Mouse (Mus musculus) heart, embryonic 13.5 days (tissue): ENCODE results near the gene Ranbp10. TPM values are rescaled to one million over a fixed set of nuclear protein-coding genes. Genes with fewer than 3 reads are reported as not detected.

ENCODE experiments used
- ATAC-seq: fragments of 200-750 bp; cut with Nextera tagmentation; 2 replicates; pipeline ENCODE4 v1.8.0; 2017; ENCODE audit warnings: moderate TSS enrichment; ENCODE audit not compliant: insufficient number of reproducible peaks, low FRiP score, low TSS enrichment; ENCODE audit errors: extremely low read depth
- H3K27ac ChIP-seq: fragments of 300-500 bp; sonication (generic); replicated peaks from 2 replicates; pipeline ENCODE4 v1.5.1; 2015; ENCODE audit warnings: moderate library complexity, mild to moderate bottlenecking, inconsistent platforms
- H3K27me3 ChIP-seq: fragments of 300-500 bp; sonication (generic); replicated peaks from 2 replicates; pipeline ENCODE4 v1.6.1; 2015; ENCODE audit warnings: mild to moderate bottlenecking, inconsistent platforms
- H3K36me3 ChIP-seq: fragments of 300-500 bp; sonication (generic); 2 replicates; pipeline ENCODE4 v1.6.1; 2015; ENCODE audit warnings: mild to moderate bottlenecking, inconsistent platforms
- H3K4me1 ChIP-seq: fragments of 300-500 bp; sonication (generic); 2 replicates; pipeline ENCODE4 v1.6.1; 2015; ENCODE audit warnings: inconsistent platforms
- H3K4me2 ChIP-seq: fragments of 300-500 bp; sonication (generic); 2 replicates; pipeline ENCODE4 v1.6.1; 2015; ENCODE audit warnings: inconsistent platforms, mild to moderate bottlenecking, moderate library complexity
- H3K4me3 ChIP-seq: fragments of 300-500 bp; sonication (generic); 2 replicates; pipeline ENCODE4 v1.5.1; 2015; ENCODE audit warnings: moderate library complexity, mild to moderate bottlenecking, inconsistent platforms
- H3K9ac ChIP-seq: fragments of 300-500 bp; sonication (generic); 2 replicates; pipeline ENCODE4 v1.6.1; 2015; ENCODE audit warnings: inconsistent platforms, mild to moderate bottlenecking, moderate library complexity
- H3K9me3 ChIP-seq: fragments of 300-500 bp; sonication (generic); 2 replicates; pipeline ENCODE4 v1.6.1; 2016; ENCODE audit warnings: inconsistent platforms
- WGBS: fragments of 180-500 bp; shearing (Covaris S2); methylation state at CpG from one replicate; pipeline ENCODE4 v1.1.7; 2015; ENCODE audit warnings: mixed read lengths; 5-methylcytosine and 5-hydroxymethylcytosine counted together
- polyA plus RNA-seq: library from polyadenylated mRNA; unstranded; fragments of >200 nt; fragmentation: Nextera tagmentation; extraction: Ambion mirVana; gene quantifications from 2 replicates; pipeline ENCODE4 v1.2.1, GENCODE M21; 2015

Ranbp10 gene
- polyA plus RNA-seq = 9.2 and 9.8 TPM in 2 replicates

DNA sequence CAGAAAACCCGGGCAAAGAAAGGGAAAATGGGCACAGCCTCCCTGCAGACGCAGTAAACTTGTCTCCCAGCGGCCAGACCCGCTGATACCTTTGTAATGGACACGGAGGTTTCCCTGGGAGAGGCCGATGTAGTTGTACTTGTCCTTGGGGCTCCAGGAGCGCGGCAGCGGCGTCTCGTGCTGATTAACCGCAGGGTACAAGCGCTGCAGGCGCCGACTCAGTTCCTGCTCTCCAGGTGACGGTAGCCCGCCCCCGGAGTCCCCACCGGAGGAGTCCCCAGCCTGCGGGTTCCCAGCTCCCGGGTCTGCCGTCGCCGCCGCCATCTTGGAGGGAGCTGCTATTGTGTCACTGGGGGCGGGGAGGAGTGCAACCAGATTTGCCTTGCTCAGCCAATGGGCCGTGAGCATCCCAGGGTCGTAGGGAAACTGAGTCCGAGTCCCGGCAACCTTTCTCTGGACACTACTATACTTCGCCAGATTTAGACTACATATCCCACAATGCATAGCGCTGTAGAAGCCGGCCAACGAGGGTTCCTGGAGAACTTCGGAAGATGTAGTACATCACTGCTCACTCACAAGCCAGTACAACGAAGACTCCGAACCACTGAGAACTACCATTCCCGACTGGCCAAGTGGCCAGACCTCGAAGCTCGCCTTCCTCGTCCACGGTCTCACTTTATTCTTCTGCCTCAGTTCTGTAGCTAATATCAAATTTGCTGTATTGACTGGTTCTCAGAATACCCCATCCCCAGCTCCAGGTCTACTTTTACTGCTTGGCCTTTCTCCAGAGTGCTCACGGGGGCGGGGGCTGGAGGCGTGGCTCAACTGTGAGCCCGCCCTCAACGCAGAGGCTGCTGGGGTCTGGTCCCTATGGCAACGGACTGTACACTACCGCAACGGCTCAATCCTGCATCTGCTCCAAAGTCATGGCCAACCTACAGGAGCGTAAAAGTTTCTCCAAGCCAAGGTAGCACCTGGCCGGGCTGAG, at the start of gene Ranbp10, which contains the start of gene Tsnaxip1:
TSS of gene Ranbp10 (minus strand) at position 490 of the 988 bp plus-strand sequence.
TSS of gene Tsnaxip1 (plus strand) at position 871 of the 988 bp plus-strand sequence.
- H3K9ac ChIP-seq = peak within 1 kb of the TSS; percentile 92
- no peaks in the 10 kb centered on the region; the same call in 1 of the 2 replicates for H3K27me3 ChIP-seq
- H3K27ac ChIP-seq = peak within 1 kb of the TSS; percentile 71
- H3K9me3 ChIP-seq = no peaks in the 10 kb centered on the region
- peak within 1 kb of the TSS; percentile 81 for H3K4me3 ChIP-seq
- peak within 1 kb of the TSS; percentile 97 for H3K4me2 ChIP-seq
- ATAC-seq = peak; percentile 96
- peaks cover 21% of the 10 kb centered on the region for H3K4me1 ChIP-seq
- H3K36me3 ChIP-seq = peaks cover 34% of the 10 kb centered on the region
- under 1% methylated on average over 52 of the region's 52 CpGs for WGBS

DNA sequence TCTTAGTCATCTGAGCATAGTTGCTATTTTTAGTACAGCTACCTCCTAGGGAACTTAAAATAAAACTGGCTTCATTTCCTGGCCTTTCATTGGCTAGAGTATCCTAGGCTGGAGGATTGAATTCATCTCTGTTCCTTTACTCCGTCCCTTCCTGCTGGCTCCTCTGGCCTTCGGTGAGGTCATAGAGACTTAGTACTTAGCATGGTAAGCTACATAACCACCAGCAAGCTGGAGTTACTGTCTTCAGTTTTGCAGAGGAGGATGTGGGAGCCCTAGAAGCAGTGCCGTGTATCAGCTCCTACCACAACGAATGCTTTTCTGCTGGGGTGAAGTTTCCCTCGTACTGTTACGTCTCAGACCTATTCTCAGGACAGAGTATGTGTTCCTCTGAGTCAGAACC, 47.2 kb upstream of the Ranbp10 start:
- H3K27ac ChIP-seq = peak overlapping the region; percentile 87
- peak overlapping the region; percentile 58 for H3K9ac ChIP-seq
- no peaks in the 10 kb centered on the region for H3K27me3 ChIP-seq
- peaks cover 81% of the 10 kb centered on the region for H3K36me3 ChIP-seq
- peaks cover 30% of the 10 kb centered on the region for H3K4me1 ChIP-seq
- peak; percentile 40; the same call in 1 of the 2 replicates for ATAC-seq
- H3K4me3 ChIP-seq = peak overlapping the region; percentile 28
- 55% methylated on average over 6 of the region's 6 CpGs for WGBS
- peak overlapping the region; percentile 56 for H3K4me2 ChIP-seq
- H3K9me3 ChIP-seq = no peaks in the 10 kb centered on the region

DNA sequence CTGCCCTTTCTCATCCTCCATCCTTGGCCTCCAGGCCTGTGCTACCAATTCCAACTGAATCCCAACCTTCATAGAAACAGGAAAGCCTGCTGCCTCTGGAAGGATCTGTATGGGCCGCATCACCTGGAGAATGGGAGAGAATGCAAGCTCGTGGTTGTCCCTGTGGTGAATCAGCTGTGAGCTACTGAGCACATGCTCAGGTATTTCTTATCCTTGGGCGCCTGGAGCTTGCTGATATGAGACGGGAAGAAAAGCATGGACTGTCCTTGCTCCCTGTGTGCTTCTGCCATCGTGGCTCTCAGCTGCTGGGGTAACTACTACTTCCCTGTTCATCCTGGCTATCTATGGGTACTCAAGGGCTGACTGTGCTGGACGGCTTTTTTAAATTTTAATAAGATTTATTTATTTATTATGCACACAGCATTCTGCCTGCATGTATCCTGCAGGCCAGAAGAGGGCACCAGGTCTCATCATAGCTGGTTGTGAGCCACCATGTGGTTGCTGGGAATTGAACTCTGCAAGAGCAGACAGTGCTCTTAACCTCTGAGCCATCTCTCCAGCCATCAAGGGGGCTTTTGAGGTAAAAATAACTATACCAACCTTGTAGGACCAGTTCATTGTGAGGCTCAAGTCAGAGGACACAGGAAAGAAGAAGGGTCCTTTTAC, 39.3 kb upstream of the Ranbp10 start:
- 66% methylated on average over 6 of the region's 6 CpGs for WGBS
- Histone ChIP-seq H3K27ac (no peak overlapping the region), H3K9me3 (no peaks in the 10 kb centered on the region), H3K4me1 (peaks cover 38% of the 10 kb centered on the region), H3K27me3 (no peaks in the 10 kb centered on the region), H3K4me2 (no peak overlapping the region), H3K4me3 (no peak overlapping the region), H3K36me3 (peaks cover 76% of the 10 kb centered on the region), H3K9ac (no peak overlapping the region)
- no peak for ATAC-seq

DNA sequence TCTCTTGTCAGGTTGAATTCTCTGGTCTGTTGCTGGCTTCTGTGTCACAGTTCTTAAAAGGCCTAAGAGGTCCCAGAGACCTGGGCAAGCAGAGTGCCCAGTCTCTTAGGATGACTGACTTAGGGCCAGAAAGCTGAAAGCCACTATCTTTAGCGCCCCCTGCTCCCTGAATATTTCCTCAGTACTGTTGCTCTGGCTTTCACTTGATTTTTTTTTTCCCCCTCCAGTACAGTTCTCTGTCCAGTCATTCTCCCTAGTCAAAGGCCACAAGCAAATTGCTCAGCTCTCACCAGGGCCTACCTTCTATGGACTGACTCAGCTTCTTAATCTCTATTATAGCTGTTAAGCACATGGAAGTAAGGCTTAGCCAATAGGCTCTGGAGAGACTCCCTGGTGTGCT, 34.8 kb upstream of the Ranbp10 start:
- Histone ChIP-seq H3K4me2 (peak overlapping the region; percentile 93), H3K36me3 (peaks cover 49% of the 10 kb centered on the region), H3K9me3 (no peaks in the 10 kb centered on the region), H3K4me3 (peak overlapping the region; percentile 100), H3K9ac (peak overlapping the region; percentile 96), H3K4me1 (peaks cover 61% of the 10 kb centered on the region), H3K27me3 (no peaks in the 10 kb centered on the region), H3K27ac (peak overlapping the region; percentile 95; the same call in 1 of the 2 replicates)
- 11% methylated on average over 1 of the region's 1 CpGs for WGBS
- no peak for ATAC-seq

DNA sequence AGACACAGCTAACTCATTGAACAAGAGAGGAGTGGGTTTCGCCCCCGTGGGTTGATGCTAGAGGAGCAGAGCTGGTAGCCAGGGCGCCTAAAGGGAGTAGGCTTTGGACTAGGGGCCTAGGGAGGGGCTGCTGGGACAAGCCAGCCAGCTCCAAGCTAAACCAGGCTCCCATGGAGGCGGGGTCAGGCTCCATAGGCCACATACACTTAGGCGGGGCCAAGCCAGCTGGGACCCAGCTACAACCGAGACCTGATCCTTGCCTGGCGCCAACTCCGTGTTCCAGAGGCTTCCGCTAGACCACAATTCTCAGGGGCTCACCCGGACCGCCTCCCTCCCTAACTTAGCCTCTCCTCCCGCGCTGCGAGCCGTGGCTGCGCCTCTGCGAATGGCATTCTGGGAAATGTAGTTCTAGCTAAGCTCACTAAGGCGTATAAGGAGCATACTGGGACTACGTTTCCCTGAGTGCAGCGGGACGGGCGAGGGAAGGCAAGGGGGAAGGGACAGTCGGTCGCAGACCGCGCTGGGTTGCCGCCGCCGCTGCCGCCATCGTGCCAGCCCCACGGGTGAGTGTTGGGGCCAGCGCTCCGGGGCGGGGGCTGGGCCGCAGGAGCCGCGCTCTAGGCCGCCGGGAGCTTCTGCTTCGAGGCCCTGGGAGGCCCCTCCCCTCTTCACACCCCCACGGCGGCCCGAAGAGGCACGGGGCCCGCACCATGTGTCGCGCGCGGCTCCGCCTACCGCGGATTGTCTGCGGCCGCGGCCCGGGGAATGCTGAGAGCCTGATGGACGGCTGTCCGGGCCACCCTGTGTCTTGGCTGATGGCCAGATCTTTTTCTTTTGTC, 33.2 kb upstream of the Ranbp10 start, which contains the start of gene Nutf2:
TSS of gene Nutf2 (plus strand) at position 438 of the 839 bp plus-strand sequence.
- Histone ChIP-seq H3K4me3 (peak within 1 kb of the TSS; percentile 100), H3K27ac (peak within 1 kb of the TSS; percentile 95), H3K9ac (peak within 1 kb of the TSS; percentile 96), H3K9me3 (no peaks in the 10 kb centered on the region), H3K4me2 (peak within 1 kb of the TSS; percentile 93), H3K27me3 (no peaks in the 10 kb centered on the region), H3K36me3 (peaks cover 39% of the 10 kb centered on the region), H3K4me1 (peaks cover 72% of the 10 kb centered on the region)
- peak; percentile 95 for ATAC-seq
- WGBS = under 1% methylated on average over 57 of the region's 59 CpGs

DNA sequence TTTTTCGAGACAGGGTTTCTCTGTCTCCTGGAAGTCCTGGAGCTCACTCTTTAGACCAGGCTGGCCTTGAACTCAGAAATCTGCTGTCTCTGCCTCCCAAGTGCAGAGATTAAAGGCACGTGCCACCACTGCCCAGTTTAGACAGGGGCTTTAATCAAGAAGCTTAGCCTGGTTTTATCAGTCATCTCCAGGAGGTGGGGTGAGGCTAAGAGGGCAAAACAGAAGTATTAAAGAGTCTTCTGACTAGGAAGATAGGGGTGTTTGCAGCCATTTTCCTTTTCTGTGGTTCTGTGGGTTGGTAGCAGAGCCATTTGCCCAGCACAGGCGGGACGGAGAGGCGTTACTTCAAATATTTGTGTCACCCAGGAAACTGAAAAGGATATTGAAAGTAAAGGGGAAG, 32.2 kb upstream of the Ranbp10 start:
- Histone ChIP-seq H3K27me3 (no peaks in the 10 kb centered on the region), H3K4me2 (peak overlapping the region; percentile 93), H3K4me3 (no peak overlapping the region), H3K36me3 (peaks cover 31% of the 10 kb centered on the region), H3K4me1 (peaks cover 72% of the 10 kb centered on the region), H3K27ac (peak overlapping the region; percentile 95), H3K9me3 (no peaks in the 10 kb centered on the region), H3K9ac (peak overlapping the region; percentile 77)
- no peak for ATAC-seq
- 59% methylated on average over 5 of the region's 5 CpGs for WGBS

DNA sequence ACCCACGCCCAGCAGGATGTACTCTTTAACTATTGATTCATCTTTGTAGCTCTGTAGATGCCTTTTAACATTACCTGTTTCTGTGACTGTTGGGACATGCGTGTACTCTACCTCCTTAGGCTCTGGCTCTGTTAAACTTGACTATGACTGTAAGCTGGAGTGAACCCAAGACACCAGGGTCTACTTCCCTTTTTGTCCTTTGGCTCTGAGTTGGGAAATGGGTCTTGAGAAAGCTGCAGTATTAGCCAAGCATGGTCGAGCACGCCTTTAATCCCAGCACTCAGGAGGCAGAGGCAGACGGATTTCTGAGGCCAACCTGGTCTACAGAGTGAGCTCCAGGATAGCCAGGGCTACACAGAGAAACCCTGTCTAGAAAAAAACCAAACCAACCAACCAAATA, 31.3 kb upstream of the Ranbp10 start:
- ATAC-seq = no peak
- no peak overlapping the region for H3K27ac ChIP-seq
- H3K36me3 ChIP-seq = peaks cover 26% of the 10 kb centered on the region
- 81% methylated on average over 5 of the region's 5 CpGs for WGBS
- no peak overlapping the region for H3K4me3 ChIP-seq
- H3K4me1 ChIP-seq = peaks cover 66% of the 10 kb centered on the region
- no peaks in the 10 kb centered on the region for H3K9me3 ChIP-seq
- H3K27me3 ChIP-seq = no peaks in the 10 kb centered on the region
- H3K4me2 ChIP-seq = no peak overlapping the region
- H3K9ac ChIP-seq = peak overlapping the region; percentile 47; the same call in 1 of the 2 replicates

DNA sequence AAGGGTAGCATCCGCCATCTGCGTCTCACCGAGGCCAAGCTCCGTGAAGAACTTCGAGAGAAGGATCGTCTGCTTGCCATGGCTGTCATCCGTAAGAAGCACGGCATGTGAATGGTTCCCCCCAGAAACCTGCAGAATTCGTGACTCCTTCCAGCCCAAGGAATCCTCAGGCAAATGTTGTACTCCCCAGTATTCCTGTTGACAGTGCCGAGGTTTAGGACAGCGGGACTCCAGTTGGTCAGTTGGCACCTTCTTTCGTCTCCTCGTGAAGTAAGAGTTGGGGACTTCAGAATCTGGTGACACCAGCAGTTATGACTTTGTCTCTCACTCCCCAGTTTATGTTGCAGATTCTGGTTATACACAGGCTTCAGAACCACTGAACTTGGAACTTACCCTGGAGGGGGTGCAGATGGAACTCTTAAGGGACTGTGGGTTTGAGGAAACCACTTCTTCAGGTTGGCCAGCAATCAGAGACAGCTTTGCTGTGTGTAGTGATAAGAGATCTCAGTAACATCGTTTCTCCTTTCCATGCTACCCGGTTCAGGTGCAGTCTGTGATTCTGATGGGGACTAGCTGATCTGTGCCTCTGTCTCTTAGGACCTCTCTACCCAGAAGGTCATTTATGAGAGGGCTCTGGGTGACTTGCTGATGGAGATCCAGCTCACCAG, 29.2 kb upstream of the Ranbp10 start:
- H3K4me1 ChIP-seq = peaks cover 50% of the 10 kb centered on the region
- H3K27me3 ChIP-seq = no peaks in the 10 kb centered on the region
- H3K36me3 ChIP-seq = peaks cover 18% of the 10 kb centered on the region
- H3K4me2 ChIP-seq = peak overlapping the region; percentile 91
- H3K4me3 ChIP-seq = peak overlapping the region; percentile 88
- H3K9me3 ChIP-seq = no peaks in the 10 kb centered on the region
- no peak for ATAC-seq
- peak overlapping the region; percentile 88 for H3K27ac ChIP-seq
- H3K9ac ChIP-seq = peak overlapping the region; percentile 95
- WGBS = 11% methylated on average over 15 of the region's 15 CpGs

DNA sequence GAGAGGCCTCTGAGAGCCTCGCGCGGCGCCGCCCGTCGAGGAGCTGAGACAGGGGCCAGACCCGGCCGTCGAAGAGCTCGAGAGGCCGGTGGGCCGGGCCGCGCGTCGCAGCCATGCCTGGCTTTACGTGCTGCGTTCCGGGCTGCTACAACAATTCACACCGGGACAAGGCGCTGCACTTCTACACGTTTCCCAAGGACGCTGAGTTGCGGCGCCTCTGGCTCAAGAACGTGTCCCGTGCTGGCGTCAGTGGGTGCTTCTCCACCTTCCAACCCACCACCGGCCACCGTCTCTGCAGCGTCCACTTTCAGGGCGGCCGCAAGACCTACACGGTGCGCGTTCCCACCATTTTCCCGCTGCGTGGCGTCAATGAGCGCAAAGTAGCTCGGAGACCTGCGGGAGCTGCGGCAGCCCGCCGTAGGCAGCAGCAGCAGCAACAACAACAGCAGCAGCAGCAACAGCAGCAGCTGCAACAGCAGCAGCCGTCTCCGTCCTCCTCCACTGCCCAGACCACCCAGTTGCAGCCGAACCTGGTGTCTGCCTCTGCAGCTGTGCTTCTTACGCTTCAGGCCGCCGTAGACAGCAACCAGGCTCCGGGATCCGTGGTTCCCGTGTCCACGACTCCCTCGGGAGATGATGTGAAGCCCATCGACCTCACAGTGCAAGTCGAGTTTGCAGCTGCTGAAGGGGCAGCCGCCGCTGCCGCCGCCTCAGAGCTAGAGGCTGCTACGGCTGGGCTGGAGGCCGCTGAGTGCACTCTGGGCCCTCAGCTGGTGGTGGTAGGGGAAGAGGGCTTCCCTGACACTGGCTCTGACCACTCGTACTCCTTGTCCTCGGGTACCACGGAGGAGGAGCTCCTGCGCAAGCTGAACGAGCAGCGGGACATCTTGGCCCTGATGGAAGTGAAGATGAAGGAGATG, 28.4 kb upstream of the Ranbp10 start:
- H3K4me2 ChIP-seq = peak overlapping the region; percentile 91
- H3K27ac ChIP-seq = peak overlapping the region; percentile 88
- H3K4me3 ChIP-seq = peak overlapping the region; percentile 88
- under 1% methylated on average over 71 of the region's 71 CpGs for WGBS
- no peaks in the 10 kb centered on the region for H3K27me3 ChIP-seq
- H3K9me3 ChIP-seq = no peaks in the 10 kb centered on the region
- H3K9ac ChIP-seq = peak overlapping the region; percentile 95
- no peak for ATAC-seq
- H3K36me3 ChIP-seq = peaks cover 18% of the 10 kb centered on the region
- peaks cover 53% of the 10 kb centered on the region for H3K4me1 ChIP-seq
